Mouse (Mus musculus) spleen, postnatal 4 days (tissue): ENCODE measurements around the gene Stard3nl.

ENCODE experiments used
- DNase-seq, 2 experiments: peaks; one replicate each; pipeline ENCODE4 v3.0.0; 2022; ENCODE audit warnings: low spot score in 2 of 2

Gene Stard3nl

DNA sequence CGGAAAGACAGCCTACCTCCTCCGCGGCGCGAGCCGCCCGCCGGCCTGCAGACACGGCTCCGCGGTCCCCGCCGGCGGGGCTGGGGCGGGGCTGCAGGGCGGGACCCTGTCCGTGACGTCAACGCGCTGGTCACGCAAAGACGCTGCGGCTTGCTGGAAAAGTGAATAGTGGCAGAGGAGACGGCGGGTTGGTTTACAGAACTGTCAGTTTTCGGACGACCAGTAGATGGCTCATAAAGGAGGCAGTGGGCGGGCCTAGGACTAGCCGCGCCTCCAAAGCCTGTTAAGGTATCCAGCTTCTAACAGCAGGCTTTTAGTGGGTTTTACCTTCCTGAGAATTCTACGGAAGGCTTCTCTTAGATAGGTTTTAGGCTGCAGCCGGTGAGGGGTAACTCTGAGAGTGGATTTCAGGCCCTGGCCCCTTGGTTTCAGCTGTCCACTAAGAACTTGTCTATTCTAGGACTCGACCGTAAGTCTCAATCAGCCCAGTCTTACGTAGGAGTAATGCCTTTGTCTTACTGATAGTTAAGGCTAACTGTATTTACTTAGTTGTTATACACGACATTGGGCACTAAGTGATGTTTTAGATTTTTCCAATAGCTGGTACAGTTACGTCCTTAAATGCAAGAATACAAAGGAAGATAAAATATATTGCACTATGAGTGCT is at the start of gene Stard3nl:
Gene Stard3nl (minus strand): TSS at position 108 of the 667 bp plus-strand sequence.
- DNase-seq: peak; percentile 97 to 98

DNA sequence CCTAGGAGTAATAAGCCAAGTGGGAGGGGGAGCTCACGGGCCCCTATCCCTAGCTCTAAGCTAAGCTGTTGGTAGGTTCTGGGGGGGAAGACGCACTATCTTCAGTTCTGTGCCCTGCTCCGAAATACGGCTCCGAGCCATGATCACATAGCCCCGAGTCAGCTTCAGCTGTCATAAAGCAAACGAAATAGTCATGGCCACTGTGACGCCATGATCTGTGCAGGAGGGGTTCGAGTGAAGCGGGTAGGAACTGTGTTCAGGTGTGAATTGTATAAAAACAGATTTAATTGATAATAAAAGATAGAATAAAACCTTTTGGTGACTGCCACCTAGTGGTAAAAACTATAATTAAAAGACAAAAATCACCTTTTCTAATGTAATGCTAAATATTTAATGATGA is 42.4 kb upstream of the Stard3nl start:
- DNase-seq: no peak

DNA sequence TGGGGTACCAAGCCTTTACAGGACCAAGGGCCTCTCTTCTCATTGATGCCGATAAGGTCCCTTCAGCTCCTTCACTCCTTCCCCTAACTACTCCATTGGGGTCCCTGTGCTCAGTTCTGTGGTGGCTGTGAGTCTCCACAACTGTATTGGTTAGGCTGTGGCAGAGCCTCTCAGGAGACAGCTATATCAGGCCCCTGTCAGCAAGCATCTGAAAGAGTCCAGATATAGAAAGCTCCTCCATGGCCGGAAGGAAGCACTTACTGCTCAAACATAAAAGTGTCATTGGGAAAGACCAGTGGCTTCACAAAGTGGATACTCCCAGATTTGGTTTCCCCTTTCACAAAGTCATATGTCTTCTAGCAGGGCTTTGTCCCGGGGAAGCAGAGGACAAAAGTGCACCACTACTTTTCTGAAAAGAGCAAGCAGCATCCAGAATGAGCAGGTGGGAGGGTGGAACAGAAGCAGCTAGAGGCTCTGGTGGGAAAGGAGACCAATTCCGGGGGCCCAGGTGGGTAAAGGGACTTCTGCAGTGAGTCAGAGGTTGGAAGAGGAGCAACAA is 34.3 kb upstream of the Stard3nl start:
- DNase-seq: no peak

DNA sequence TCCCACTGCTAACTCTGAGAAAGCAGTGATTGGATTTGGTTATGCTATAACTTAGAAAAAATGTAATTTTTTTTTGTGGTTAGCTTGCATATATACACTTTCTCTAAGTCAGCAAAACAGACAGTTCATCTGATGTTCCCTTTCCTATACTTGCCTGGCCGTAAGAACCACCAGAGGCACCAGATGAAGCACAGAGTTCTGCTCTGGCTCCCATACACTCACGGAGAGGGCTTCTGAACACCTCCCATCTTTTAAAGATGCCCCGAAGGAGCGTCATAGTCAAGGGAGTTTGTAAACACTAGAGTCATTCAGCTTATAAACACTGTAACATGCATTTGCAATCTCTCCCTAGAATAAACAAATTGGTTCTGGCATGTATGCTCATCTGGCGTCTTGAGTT is 32.5 kb upstream of the Stard3nl start:
- DNase-seq: no peak

DNA sequence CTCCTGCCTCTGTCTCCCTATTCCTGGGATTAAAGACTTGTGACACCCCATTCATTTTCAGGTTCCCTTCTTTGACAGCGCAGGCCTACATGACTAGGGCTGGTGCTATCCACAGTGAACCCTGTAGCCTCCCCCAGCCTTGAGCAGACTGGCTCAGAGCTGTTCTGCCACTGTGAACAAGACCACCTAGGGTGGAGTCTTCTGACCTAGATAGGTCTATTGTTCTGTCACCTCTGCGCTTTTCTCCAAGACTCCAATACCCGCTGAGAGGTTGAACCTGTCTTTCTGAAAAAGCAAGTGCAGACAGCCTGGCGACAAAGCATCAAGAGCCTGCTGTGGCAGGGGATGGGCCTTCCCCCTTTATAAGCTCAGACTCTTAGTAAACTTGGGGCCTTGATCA is 29.0 kb upstream of the Stard3nl start:
- no peak for DNase-seq

DNA sequence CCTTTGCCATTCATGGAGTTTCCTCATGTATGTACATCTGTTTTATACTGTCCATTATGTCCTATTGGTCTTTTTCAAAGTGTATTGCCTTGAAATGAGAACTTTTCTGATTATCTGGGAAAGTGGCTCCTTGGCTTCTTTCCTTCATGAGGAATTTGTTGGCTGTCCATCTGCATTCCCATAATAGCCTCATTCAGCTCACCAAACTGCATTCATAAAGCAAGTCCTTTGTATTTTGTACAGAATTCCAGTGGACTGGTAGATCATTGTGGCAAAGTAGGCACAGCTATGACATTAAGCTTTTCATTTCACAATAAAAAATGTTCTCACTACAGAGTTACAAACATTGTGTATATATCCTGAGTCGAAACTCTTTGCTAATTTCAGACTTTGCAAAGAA is 26.9 kb upstream of the Stard3nl start:
- DNase-seq: no peak

DNA sequence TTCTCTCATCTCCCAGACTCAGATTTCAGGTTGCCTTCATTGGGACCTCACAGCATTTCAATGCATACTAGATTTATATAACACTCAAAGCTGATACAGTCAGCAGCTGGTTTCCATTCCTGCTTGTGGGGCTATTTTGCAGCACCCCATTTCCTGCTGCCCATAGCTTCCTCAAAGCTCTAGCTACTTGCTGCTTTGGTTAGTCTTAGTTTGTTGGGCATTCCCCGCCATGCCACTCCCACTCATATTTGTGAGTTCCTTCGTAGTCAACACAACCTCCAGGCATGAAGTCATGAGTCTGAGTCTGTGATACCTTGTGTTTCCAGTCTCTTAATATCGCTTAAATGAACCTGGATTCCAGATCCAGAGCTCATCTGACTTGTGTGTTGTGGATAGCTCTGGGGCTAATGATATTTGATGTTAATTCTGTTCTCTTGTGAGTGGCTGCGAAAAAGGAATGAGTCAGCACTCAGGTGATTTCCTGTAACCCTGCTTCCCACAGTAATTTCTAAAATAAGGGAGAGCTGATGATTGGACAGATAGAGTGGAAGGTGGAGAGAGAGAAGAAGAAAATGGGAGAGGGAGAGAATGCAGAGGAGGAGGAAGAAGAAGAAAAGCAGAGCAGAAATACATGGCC is 22.4 kb upstream of the Stard3nl start:
- no peak for DNase-seq

DNA sequence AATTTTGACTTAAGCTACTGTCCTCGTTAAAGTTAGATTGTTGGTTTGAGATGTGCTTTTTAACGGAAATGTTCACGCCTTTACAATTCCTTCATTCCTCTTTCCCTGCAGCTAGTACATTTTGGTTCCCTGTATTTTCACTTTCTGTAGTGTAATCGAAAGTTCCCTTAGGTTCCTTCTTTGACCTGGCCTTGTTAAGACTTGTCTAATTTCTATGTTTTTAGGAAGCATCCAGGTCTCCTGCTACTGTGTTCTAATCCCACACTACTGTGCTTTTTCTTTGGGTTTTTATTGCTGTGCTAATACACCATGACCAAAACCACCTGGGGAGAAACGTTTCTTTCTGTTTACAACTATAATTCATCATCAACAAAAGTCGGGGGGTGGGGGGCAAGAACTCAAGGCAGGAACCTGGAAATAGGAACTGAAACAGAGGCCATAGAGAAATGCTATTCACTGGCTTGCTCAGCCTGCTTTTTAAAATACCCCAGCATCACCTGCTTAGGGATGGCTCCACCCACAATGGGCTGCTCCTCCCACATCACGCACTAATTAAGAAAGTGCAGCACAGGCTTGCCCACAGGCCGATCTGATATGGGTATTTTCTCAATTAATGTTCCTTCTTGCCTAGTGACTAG is 20.4 kb upstream of the Stard3nl start:
- peak in 1 of 2 experiments; percentile 21 for DNase-seq

DNA sequence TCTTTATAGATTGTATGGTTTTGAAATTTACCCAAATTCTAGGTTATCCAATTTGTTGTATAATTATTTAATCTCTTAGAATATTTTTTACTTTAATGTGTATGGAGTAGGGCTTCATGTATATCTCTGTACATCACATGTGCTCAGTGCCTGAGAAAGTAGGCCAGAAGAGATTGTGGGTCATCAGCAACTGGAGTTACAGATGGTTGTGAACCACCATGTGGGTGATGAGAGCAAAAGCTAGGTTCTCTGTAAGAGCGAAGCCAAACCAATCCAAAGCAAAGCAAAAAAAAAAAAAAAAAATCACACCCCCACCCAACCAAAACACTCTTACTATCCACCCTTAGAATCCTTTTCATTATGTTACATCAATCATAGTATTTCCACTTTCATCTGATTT is 19.7 kb upstream of the Stard3nl start:
- DNase-seq: no peak

DNA sequence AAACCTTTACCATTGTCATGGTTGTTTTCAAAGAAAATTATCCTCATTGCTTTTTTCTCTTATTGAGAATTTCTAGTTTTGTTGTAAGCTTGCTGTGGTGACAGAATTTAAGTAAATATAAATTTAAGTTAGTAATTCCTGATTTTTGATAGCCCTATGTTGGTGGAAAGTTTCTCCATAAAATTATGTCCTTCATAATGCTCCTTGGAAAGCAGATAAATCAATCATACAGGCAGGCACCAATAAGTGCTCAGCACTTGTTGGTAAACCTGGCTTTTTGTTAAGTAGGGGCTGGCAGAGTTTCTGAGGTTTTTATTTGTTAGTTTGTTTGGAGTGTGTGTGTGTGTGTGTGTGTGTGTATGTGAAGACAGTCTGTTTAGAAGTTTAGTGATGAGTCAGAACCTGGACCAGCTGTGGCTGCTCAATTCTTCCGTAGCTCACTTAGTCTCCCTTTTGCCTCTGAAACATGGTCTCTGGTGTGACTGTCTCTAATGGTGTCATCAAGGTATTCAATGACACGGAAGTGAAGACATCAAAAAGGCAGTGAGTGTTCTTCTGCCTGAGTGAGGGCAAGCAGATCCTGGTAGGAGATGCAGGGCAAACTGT is 16.8 kb upstream of the Stard3nl start:
- no peak for DNase-seq

DNA sequence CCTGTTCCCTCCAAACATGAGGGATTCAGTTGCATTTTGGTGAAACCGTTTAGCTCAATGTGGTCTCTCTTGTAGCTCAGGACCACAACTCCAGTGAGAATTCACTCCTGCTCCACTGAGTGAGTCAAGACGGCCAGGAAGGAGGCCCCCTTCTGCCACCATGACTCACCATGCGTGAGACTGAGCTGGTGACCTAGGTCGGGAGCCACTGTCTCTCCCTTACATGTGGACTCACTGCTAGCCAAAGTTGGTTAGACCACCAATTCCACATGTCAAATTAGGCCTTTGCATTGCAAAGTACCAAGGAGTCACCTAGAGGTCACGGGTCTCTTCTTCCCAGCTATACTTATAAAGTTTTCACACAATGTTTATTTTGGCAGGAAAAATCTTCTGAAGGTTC is 16.3 kb upstream of the Stard3nl start:
- DNase-seq: no peak

DNA sequence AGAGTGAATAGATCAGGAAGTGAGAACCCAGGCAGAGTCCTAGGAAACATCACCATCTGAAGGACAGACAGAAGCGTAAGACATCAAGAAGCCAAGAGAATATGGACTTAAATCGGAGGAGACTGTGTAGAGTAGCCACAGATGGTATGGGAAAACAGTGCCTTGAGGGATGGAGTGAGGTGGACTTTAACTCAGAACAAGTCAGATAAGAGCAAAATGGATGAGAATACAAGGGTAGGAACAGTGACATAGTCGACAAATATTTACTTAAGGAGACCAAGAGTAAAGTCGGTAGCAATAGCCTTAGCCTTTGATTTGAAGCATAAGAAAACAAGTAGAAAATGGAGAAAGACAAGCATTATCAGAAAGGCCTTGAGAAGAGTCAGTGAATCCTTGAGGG is 15.1 kb upstream of the Stard3nl start:
- no peak for DNase-seq

DNA sequence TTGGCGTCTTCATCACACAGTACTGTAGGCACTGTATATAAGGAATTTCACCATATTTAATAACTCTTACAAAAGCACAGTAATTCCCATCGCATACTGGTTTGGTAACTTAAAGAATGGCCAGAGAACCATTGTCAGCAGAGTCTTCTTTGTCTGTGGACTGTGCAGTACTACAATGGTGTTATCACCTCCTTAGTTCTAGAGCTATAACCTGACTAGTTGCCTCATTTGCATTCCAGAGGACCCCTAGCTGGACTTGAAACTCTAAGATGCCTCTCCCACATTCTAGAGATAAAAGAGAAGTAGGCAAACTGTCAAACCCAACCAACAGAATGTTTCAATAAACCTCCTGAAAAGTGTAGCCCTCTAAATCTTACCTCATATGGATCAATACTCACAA is 12.4 kb upstream of the Stard3nl start:
- no peak for DNase-seq

DNA sequence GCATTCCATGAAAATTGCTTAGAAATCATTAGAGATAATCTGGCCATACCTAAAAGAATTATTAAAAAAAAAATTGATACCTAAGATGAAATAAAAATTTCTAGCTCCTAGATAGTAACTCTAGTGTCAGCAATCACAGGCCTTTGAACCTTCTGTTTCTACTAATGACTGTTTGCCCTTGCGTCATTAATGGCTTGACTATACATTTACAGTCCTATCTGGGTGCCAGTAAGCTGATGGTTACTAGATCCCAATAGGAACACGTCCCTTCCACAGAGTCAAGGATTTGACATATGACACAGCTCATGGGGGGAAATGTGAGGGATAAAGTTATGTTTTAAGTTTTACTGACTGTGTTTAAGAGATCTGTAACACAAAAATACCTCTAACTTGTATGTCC is 9.0 kb upstream of the Stard3nl start:
- no peak for DNase-seq

DNA sequence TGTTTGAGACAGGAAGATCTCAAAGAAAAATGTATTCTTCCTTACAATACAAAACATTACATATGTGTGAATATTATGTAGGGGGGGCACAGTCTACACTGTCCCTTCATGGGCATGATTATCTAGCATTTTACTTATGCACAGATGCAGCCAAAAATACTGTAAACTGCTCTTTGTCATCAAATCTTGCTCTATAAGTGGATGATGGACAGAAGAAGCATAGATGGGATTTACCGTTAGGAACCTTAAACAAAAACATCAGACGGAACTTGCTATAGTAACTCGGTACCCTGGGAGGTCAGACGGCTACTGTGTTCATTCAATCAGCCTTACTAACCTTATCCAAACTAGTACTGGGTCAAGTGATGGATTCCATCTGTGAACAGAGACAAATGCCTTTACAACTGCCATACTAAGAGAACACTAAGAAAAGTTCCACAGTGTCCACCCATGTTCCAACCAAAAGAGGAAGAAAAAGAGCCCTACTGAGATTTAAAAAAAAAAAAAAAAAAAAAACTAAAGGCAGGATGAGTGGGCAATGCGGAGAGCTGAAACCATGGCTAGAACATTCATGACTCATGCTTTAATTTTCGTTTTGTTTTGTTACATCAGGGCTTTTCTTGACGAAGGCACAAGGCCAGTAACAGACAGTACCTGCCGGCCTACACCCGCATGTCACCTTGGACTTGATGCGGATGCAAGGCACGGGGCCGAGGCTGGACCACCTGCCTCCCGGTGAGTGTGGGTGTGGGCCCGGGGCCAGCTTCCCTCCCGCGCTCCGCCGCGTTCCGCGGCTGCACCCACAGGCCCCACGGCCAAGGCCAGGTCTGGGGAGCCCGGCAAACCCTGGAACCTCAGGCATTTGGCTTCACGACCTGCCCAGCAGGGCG is 552 bp downstream of the Stard3nl start:
- no peak for DNase-seq

DNA sequence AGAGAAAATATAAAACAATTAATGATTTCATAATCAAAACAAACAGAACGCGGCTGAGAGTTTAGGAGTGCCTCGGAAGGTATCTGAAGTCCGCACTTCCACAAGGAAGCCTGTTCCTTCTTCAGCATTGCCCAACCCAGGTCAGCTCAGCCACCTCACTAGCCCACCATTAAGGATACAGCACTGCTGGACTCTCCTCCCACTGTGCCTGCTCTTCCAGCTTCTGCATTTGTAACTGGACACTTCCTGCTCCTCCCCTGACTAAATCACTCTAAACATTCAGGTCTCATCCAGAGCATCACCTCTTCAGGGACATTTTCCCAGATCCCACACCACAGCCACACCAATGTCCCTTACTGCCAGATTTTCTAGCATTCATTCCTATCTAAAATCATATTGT is 1.4 kb downstream of the Stard3nl start:
- no peak for DNase-seq

DNA sequence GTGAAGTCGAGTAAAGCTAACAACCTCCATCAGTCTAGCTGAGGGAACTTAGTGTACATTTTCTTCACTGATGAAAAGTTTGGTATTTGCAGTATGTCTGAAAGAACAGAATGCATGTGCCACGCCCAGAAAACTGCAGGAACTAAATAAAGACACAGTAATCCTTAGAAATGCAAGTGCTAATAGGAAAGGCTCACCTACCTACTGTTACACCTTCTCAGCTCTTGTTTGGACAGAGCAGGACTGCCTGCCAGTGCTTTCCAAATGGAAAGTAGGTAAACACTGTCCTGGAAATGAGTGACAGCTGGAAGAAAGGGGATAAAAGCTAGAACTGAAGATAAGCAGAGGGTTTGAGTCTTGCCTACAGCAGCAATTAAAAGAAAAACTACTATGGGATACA is 1.9 kb downstream of the Stard3nl start:
- DNase-seq: no peak

DNA sequence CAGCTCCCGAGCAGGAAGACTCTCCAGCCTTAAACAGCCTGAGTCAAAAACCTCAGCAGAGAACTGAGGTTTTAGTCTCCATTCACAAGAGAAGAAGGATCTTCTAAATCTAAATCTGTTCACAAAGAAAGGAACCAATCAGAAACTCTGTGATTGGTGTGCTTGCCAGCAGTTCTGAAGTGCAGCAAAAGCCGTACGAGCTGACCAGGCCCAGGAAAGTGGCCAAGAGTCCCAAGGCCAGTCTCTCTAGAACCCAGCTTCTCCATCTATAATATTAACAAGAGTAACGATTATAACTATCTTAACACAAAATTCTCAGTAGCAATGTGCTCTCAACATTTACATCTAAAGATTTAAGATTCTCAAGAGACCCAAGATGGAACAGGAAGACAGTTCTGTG is 4.0 kb downstream of the Stard3nl start:
- DNase-seq: peak in 1 of 2 experiments; percentile 29

DNA sequence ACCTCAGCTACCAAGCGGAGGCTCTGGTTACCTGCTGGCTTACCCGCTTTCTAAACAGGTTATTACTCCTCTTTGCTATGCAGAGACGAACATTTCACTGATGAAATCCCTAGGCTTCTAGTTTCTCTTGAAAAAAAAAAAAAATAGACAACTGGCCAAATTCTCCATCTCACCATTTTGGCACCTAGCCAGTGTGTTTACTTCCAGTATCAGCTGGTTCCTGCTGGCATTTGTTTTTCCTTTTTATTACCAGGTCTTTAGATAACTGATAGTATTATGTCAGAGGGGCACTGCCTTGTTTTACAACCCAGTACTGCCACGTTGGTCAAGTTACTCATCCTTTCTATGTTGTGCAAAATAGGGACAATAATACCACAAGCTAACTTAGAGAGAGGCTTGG is 5.3 kb downstream of the Stard3nl start:
- DNase-seq: no peak

DNA sequence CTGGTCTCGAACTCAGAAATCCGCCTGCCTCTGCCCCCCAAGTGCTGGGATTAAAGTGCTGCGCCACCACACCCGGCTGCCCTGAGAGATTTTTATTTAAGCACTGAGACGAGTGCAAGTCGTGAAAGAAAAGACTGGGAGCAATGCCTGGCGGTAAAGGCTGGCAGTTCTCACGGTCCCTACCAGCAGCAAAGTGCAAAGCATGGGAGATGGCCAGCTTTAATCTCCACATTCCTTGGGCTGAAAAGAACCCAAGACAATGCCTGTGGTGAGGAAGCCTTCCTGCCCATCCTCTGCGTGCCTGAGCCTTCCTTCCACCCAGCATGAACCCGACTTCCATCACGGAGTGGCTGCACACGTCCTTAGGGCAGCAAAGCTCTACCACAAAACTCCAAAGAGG is 5.7 kb downstream of the Stard3nl start:
- DNase-seq: peak in 1 of 2 experiments; percentile 47

DNA sequence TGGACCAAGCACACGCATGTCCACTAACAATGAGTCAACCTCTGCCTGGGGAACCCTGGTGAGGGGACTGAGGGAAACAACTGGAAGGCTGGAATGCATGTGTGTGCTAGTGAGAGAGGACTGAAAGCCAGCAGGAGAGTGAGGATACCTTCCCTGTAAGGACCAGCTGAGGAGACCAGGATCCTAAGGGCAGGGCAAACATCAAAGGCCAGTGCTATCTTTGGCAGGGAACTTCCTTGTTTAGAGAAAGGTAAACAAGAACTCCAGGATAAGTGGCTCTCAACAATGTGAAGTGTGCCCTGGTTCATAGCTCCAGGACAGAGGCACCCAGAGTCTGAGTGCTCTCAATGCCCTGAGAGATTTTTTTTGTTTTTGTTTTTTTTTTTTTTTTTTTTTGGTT is 6.2 kb downstream of the Stard3nl start:
- DNase-seq: peak in 1 of 2 experiments; percentile 20

DNA sequence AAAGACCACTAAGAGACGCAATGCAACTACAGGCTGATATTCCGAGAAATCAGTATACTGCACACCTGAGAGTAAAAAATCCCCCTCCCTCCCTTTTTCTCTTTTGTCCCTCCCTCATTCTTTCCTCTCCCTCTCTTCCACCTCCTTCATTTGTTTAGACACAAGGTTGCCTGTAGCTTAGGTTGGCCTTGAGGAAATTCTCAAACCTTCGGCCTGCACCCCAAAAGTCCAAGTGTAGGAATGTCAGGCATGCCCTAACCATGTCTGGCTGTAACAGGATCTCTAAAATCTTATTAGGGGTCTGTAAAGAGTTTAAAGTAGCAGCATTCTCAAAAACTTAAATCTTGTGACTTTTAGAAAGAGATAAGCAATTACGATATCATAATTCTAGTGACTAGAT is 10.4 kb downstream of the Stard3nl start:
- DNase-seq: no peak
